Mouse (Mus musculus) left cerebral cortex, postnatal 4 days (tissue): ENCODE measurements around the gene Crnkl1. TPM values are rescaled to one million over a fixed set of nuclear protein-coding genes. Genes with fewer than 3 reads are reported as not detected.

Experiments used
- DNase-seq: peaks from one replicate; pipeline ENCODE4 v3.0.0-alpha.2; 2022
- intact Hi-C: fragments of 180-260 bp; cut with DNase I; formaldehyde crosslinking; loops from one replicate; pipeline ENCODE4 v1.15.1; 2025
- microRNA-seq: library from miRNA; unstranded; fragments of <30 nt; microRNA quantifications from one replicate; pipeline ENCODE4 v1.2.0, GENCODE M21; 2022
- total RNA-seq, 2 experiments: library from RNA; stranded (reverse); gene quantifications; 2 replicates each; pipeline ENCODE4 v1.2.3; 2021

The Crnkl1 gene
- total RNA-seq, 2 experiments from 2014 or later = 22.5 to 24.3 TPM

DNA sequence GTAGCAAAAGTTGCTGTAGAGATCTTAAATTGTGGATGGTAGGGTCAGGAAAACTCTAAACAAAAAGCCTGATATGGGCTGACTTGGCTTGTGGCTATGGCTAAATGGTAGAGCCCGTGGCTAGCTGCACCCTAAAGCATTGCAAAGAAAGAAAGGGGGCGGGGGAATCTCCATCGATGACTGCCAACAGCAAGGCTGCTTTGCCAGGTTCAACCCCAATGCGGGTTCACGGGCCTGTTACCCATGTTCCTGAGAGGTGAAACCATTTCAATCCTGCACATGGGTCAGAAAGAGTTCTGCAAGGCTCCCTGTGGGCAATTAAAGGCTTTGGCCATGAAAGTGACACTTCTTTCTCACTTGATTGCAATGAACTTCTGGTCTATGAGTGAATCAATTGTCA lies 52.9 kb downstream of the Crnkl1 start:
- intact Hi-C loops = loop anchor here (10.0 kb wide), 1 partner anchor 177 kb away; no protein-coding TSS in a partner anchor
- no peak for DNase-seq

GRCm38 (mm10) chr2:145880887-145881747 lies 53.7 kb downstream of the Crnkl1 start:
- intact Hi-C loops = loop anchor here (10.0 kb wide), 1 partner anchor 176 kb away; no protein-coding TSS in a partner anchor
- no peak for DNase-seq

- intact Hi-C loops = no loop called here
- no peak for DNase-seq
These were observed 57.6 kb downstream of the Crnkl1 start for GRCm38 (mm10) chr2:145877191-145877590.

DNA sequence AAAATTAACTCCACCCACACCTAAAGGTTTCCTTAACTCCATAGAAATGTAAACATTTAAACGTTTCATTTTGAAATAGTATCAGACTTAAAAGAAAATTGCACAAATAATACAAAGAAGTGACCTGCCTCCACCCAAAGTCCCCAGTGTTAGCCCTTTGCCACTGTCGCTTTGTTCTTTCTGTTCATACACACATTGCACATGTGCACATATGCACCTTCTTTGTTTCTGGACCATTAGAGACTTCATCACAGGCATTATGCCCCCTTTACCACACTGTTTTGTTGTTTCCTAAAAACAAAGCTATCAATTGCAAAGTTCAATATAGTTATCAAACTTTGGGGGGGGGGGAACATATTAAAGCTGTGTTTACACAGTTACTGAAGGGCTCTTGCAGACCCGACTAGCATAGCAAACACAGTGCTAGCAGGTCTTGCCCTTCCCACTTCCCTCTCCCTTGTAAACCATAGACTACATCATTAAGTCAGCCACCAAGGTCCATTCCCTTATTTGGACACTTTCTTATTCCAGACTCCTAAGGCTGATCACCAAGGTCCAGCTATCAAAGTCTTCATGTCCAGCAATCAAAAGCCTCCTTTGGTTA lies 59.8 kb downstream of the Crnkl1 start:
- intact Hi-C loops = no loop called here
- DNase-seq = no peak

DNA sequence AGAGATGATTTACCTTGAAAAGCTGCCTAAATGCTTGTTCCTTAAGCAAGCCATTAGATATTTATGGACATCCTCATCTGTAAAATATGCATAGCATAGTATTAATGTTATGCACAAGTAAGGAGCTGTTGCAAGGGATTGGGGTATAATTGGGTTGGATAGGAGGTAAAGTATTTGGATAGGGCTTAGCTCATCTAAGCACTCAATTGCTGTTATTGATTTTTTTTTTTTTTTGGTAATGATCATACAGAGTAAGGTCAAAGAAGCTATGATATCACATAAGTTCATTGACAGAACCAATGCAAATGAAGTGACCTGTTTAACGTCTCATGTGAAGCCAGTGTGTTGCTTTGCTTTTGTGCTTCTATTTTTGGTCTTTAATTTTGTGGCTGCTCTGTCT lies 60.9 kb downstream of the Crnkl1 start:
- DNase-seq = no peak
- intact Hi-C loops = no loop called here

- DNase-seq = no peak
- intact Hi-C loops = no loop called here
These were observed 62.7 kb downstream of the Crnkl1 start for GRCm38 (mm10) chr2:145872099-145872498.

DNA sequence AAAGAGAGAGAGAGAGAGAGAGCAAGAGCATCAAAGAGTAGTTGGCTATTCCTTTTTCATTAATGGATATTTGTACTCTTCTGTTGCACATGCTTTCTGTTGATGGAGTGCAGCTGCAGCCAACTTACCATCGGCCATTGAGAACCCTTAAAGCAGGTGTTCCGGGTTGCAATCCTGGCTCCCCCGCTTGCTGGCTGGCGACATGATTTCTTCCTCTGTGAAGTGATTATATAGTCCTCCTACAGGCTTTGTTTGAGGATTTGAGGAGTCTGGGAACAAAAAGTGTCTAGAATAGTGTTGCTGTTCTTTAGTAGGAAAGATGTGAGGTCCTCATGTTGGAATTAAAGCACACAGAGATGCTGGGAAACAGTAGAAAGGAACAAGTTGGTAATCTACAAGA lies 63.5 kb downstream of the Crnkl1 start:
- no peak for DNase-seq
- intact Hi-C loops = no loop called here

Small RNAs within 50 kb of the gene (microRNA-seq; reads per million reads assigned to microRNA genes)
- not detected for gene Gm25026

Other genes starting within 250 kb of the Crnkl1 start
- gene Naa20, start 32.9 kb downstream of the Crnkl1 start, total RNA-seq = 10 to 100 TPM; 60.9 to 67.9 TPM
- gene Cfap61, start 230 bp downstream of the Crnkl1 start, total RNA-seq = 1 to 10 TPM; 1.8 to 2.4 TPM